Mouse (Mus musculus) cerebellum, adult 9-10 months (tissue): Measurements from ENCODE around the gene Ikbkg.
"Not testable (repeated sequence)": the region's sequence is repeated elsewhere in the genome, so short reads cannot be mapped to it uniquely, and the experiment has no call there.

Experiments used
- DNase-seq: peaks from one replicate; pipeline ENCODE4 v3.0.0; 2022

The Ikbkg gene

GRCm38 (mm10) chrX:74452773-74453172 lies 59.7 kb downstream of the Ikbkg start:
- peak; percentile 63 for DNase-seq

- DNase-seq: not testable (repeated sequence)
These were observed 88.3 kb downstream of the Ikbkg start, which contains the start of gene Gm6880 for GRCm38 (mm10) chrX:74481349-74481885. Gene Gm6880 (minus strand): TSS chrX:74481399.

DNA sequence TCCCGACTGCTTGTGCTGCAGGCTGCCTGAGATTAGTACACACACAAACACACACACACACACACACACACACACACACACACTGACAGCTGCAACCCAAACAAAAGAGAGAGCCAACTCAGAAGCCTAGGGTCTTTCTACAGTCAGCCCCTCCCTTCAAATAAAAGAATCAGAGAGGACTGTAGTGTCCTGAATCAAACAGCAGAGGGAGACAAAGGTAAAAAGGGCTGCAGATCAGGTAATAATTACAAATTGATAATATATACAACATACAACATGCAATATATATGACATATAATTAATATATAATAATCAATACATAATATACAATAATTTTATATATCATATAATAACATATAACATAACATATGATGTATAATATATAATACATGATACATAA lies 104.0 kb downstream of the Ikbkg start:
- no peak for DNase-seq
